Mouse (Mus musculus): ENCODE measurements around the gene Gpr176. TPM values are rescaled to one million over a fixed set of nuclear protein-coding genes. Genes with fewer than 3 reads are reported as not detected.

Gpr176 gene
- total and polyA plus RNA-seq, 2 experiments = not detected

GRCm38 (mm10) chr2:118399751-118400150 is 26.5 kb upstream of the Gpr176 start:
- Histone ChIP-seq H3K36me3 (ENCODE audit: control insufficient read depth, insufficient read depth, low read length) (peaks cover 5% of the 10 kb centered on the region), H3K9ac (ENCODE audit: low read depth, low read length) (no peak overlapping the region), H3K27ac (replicated peaks; ENCODE audit: insufficient read depth, low read depth, low read length) (no peak overlapping the region), H3K27me3 (ENCODE audit: control insufficient read depth, insufficient read depth, low read length) (no peaks in the 10 kb centered on the region), H3K4me3 (ENCODE audit: insufficient read depth, low read depth, low read length) (no peak overlapping the region), H3K4me1 (ENCODE audit: control insufficient read depth, insufficient read depth, low read length) (no peaks in the 10 kb centered on the region), H3K79me2 (ENCODE audit: control insufficient read depth, insufficient read depth, low read length) (peaks cover 15% of the 10 kb centered on the region; the same call in 1 of the 2 replicates)
- 17% methylated on average over 5 of the region's 5 CpGs for WGBS
- peak; percentile 10 for DNase-seq (ENCODE audit: extremely low read depth, low read depth, low spot score)
- no peak for TF ChIP-seq CTCF (IDR thresholded peaks at IDR 0.05; ENCODE audit: low read depth, low read length)
- TF ChIP-seq POLR2A (IDR thresholded peaks at IDR 0.05; ENCODE audit: extremely low read depth, insufficient read depth, low read length) = no peak

DNA sequence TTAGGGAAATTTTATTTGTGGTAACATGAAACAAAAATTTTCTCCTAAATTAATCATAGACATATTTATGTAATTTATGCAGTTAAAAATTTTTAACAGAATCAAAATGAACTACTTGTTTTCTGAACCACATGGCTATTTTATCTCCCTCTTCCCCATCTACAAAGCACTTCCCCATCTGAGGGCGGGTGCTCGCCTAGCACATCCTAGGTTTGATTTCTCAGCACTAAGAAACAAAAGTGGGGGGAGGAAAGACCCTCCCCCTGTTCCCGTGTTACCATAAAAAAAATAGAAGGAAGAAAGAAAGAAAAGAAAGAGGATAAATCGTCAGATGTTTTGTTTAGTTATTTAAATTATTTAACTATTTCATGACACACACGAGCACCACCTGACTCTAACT is 18.0 kb upstream of the Gpr176 start:
- TF ChIP-seq CTCF (IDR thresholded peaks at IDR 0.05; ENCODE audit: low read depth, low read length) (no peak), POLR2A (IDR thresholded peaks at IDR 0.05; ENCODE audit: extremely low read depth, insufficient read depth, low read length) (no peak)
- peaks cover 3% of the 10 kb centered on the region; the same call in 1 of the 2 replicates for H3K4me1 ChIP-seq (ENCODE audit: control insufficient read depth, insufficient read depth, low read length)
- no peak overlapping the region for H3K27ac ChIP-seq (replicated peaks; ENCODE audit: insufficient read depth, low read depth, low read length)
- no peaks in the 10 kb centered on the region for H3K36me3 ChIP-seq (ENCODE audit: control insufficient read depth, insufficient read depth, low read length)
- peaks cover 14% of the 10 kb centered on the region; the same call in 1 of the 2 replicates for H3K79me2 ChIP-seq (ENCODE audit: control insufficient read depth, insufficient read depth, low read length)
- DNase-seq (ENCODE audit: extremely low read depth, low read depth, low spot score) = no peak
- H3K4me3 ChIP-seq (ENCODE audit: insufficient read depth, low read depth, low read length) = no peak overlapping the region
- no peaks in the 10 kb centered on the region for H3K27me3 ChIP-seq (ENCODE audit: control insufficient read depth, insufficient read depth, low read length)
- H3K9ac ChIP-seq (ENCODE audit: low read depth, low read length) = no peak overlapping the region
- 72% methylated on average over 5 of the region's 5 CpGs for WGBS

DNA sequence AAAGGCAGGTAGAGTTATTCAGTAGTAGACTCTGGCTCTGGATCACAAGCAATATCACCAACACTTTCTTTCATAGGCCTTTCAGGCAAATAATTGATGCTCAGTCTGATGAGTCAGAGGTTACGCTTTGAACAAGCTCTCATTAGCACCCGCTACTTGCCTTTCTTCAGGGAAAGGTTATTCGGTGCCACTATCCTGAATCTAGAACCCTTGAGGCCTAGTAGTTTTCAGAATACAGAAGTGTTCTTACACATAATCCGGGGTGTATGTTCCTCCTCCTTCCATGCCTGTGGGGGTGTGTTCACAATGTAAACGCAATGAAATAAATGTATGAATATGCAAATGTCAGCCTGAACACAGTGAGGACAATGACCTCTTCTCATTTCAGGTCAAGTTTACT is 16.9 kb upstream of the Gpr176 start:
- peak; percentile 5 for DNase-seq (ENCODE audit: extremely low read depth, low read depth, low spot score)
- WGBS = 67% methylated on average over 5 of the region's 5 CpGs
- H3K27me3 ChIP-seq (ENCODE audit: control insufficient read depth, insufficient read depth, low read length) = no peaks in the 10 kb centered on the region
- TF ChIP-seq CTCF (IDR thresholded peaks at IDR 0.05; ENCODE audit: low read depth, low read length) (no peak), POLR2A (IDR thresholded peaks at IDR 0.05; ENCODE audit: extremely low read depth, insufficient read depth, low read length) (no peak)
- peaks cover 3% of the 10 kb centered on the region; the same call in 1 of the 2 replicates for H3K4me1 ChIP-seq (ENCODE audit: control insufficient read depth, insufficient read depth, low read length)
- H3K27ac ChIP-seq (replicated peaks; ENCODE audit: insufficient read depth, low read depth, low read length) = no peak overlapping the region
- no peaks in the 10 kb centered on the region for H3K36me3 ChIP-seq (ENCODE audit: control insufficient read depth, insufficient read depth, low read length)
- peaks cover 11% of the 10 kb centered on the region; the same call in 1 of the 2 replicates for H3K79me2 ChIP-seq (ENCODE audit: control insufficient read depth, insufficient read depth, low read length)
- no peak overlapping the region for H3K9ac ChIP-seq (ENCODE audit: low read depth, low read length)
- no peak overlapping the region for H3K4me3 ChIP-seq (ENCODE audit: insufficient read depth, low read depth, low read length)

DNA sequence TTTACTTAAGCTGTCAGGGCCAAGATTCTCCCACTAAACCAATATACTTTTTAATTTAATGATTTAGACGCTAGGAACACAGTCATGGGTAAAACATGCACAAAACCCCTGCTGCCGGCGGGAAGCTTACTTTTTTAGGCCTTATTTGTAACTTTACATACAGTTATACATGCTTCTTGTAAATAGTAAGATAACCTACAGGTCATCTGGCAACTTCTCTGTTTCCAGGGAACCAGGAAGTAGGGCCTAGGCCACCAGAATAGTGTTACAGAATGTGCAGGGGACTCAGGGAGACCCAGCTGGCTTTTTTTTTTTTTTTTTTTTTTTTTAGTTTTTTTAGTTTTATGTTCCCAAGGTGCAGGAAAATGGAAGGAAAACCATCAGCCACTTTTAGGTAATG is 16.4 kb upstream of the Gpr176 start:
- WGBS = 20% methylated on average over 3 of the region's 3 CpGs

GRCm38 (mm10) chr2:118388341-118389335 is 15.4 kb upstream of the Gpr176 start, which contains the start of gene Eif2ak4:
TSS of gene Eif2ak4 (plus strand) at chr2:118388618.
- peaks cover 3% of the 10 kb centered on the region; the same call in 1 of the 2 replicates for H3K4me1 ChIP-seq (ENCODE audit: control insufficient read depth, insufficient read depth, low read length)
- no peaks in the 10 kb centered on the region for H3K36me3 ChIP-seq (ENCODE audit: control insufficient read depth, insufficient read depth, low read length)
- peak within 1 kb of the TSS; percentile 93 for H3K9ac ChIP-seq (ENCODE audit: low read depth, low read length)
- WGBS = under 1% methylated on average over 61 of the region's 61 CpGs
- peak; percentile 70; the same call in 1 of the 2 replicates for TF ChIP-seq POLR2A (IDR thresholded peaks at IDR 0.05; ENCODE audit: extremely low read depth, insufficient read depth, low read length)
- no peak for TF ChIP-seq CTCF (IDR thresholded peaks at IDR 0.05; ENCODE audit: low read depth, low read length)
- peak within 1 kb of the TSS; percentile 68 for H3K27ac ChIP-seq (replicated peaks; ENCODE audit: insufficient read depth, low read depth, low read length)
- peak; percentile 96 for DNase-seq (ENCODE audit: extremely low read depth, low read depth, low spot score)
- H3K79me2 ChIP-seq (ENCODE audit: control insufficient read depth, insufficient read depth, low read length) = peaks cover 9% of the 10 kb centered on the region; the same call in 1 of the 2 replicates
- peak within 1 kb of the TSS; percentile 92 for H3K4me3 ChIP-seq (ENCODE audit: insufficient read depth, low read depth, low read length)
- no peaks in the 10 kb centered on the region for H3K27me3 ChIP-seq (ENCODE audit: control insufficient read depth, insufficient read depth, low read length)

More for the DNA sequence above, 16.4 kb upstream of the Gpr176 start:
- Histone ChIP-seq H3K9ac (ENCODE audit: low read depth, low read length) (no peak overlapping the region), H3K36me3 (ENCODE audit: control insufficient read depth, insufficient read depth, low read length) (no peaks in the 10 kb centered on the region), H3K27me3 (ENCODE audit: control insufficient read depth, insufficient read depth, low read length) (no peaks in the 10 kb centered on the region), H3K27ac (replicated peaks; ENCODE audit: insufficient read depth, low read depth, low read length) (no peak overlapping the region), H3K79me2 (ENCODE audit: control insufficient read depth, insufficient read depth, low read length) (peaks cover 11% of the 10 kb centered on the region; the same call in 1 of the 2 replicates), H3K4me1 (ENCODE audit: control insufficient read depth, insufficient read depth, low read length) (peaks cover 3% of the 10 kb centered on the region; the same call in 1 of the 2 replicates), H3K4me3 (ENCODE audit: insufficient read depth, low read depth, low read length) (no peak overlapping the region; the same call in 1 of the 2 replicates)
- peak; percentile 13 for DNase-seq (ENCODE audit: extremely low read depth, low read depth, low spot score)
- no peak for TF ChIP-seq CTCF (IDR thresholded peaks at IDR 0.05; ENCODE audit: low read depth, low read length)
- TF ChIP-seq POLR2A (IDR thresholded peaks at IDR 0.05; ENCODE audit: extremely low read depth, insufficient read depth, low read length) = no peak

All from liver, adult 2 months (tissue).